Mouse (Mus musculus) kidney, postnatal 0 days (tissue): ENCODE results near the gene Akr1b10. TPM values are rescaled to one million over a fixed set of nuclear protein-coding genes. Genes with fewer than 3 reads are reported as not detected.
A peak's percentile ranks its signal among the peaks of the same experiment; 100 is the strongest.
"Not testable (repeated sequence)": the region's sequence is repeated elsewhere in the genome, so short reads cannot be mapped to it uniquely, and the experiment has no call there.

Experiments
- ATAC-seq: fragments of 200-750 bp; cut with Nextera tagmentation; replicated peaks from 2 replicates; pipeline ENCODE4 v1.8.0; 2017; ENCODE audit warnings: low read depth, moderate number of reproducible peaks, moderate TSS enrichment, moderate library complexity; ENCODE audit not compliant: low FRiP score
- DNase-seq: peaks from one replicate; pipeline ENCODE4 v3.0.0-alpha.2; 2016; ENCODE audit warnings: low spot score
- H3K27ac ChIP-seq: fragments of 300-500 bp; sonication (generic); 2 replicates; pipeline ENCODE4 v1.5.1; 2014; ENCODE audit warnings: mild to moderate bottlenecking
- H3K27me3 ChIP-seq: fragments of 300-500 bp; sonication (generic); 2 replicates; pipeline ENCODE4 v1.6.1; 2014; ENCODE audit warnings: low read length, mixed read lengths; ENCODE audit not compliant: insufficient read depth
- H3K36me3 ChIP-seq: fragments of 300-500 bp; sonication (generic); 2 replicates; pipeline ENCODE4 v1.6.1; 2014; ENCODE audit warnings: low read length, mixed read lengths; ENCODE audit not compliant: insufficient read depth
- H3K4me1 ChIP-seq: fragments of 300-500 bp; sonication (generic); replicated peaks from 2 replicates; pipeline ENCODE4 v1.6.1; 2014; ENCODE audit warnings: antibody characterized with exemption, low read length, mixed read lengths; ENCODE audit not compliant: insufficient read depth
- H3K4me2 ChIP-seq: fragments of 300-500 bp; sonication (generic); 2 replicates; pipeline ENCODE4 v1.6.1; 2014; ENCODE audit warnings: mild to moderate bottlenecking, low read length, moderate library complexity, mixed read lengths
- H3K4me3 ChIP-seq: fragments of 300-500 bp; sonication (generic); replicated peaks from 2 replicates; pipeline ENCODE4 v1.5.1; 2014; ENCODE audit warnings: low read depth, low read length
- H3K9ac ChIP-seq: fragments of 300-500 bp; sonication (generic); 2 replicates; pipeline ENCODE4 v1.6.1; 2014; ENCODE audit warnings: low read depth, low read length
- H3K9me3 ChIP-seq: fragments of 300-500 bp; sonication (generic); replicated peaks from 2 replicates; pipeline ENCODE4 v1.6.1; 2016; ENCODE audit warnings: low read length, inconsistent platforms, mixed read lengths
- CTCF ChIP-seq: IDR thresholded peaks from 2 replicates; pipeline ENCODE4 v1.5.1; 2016; ENCODE audit warnings: antibody characterized with exemption, low read depth, mild to moderate bottlenecking, moderate library complexity
- WGBS: fragments of 180-500 bp; shearing (Covaris S2); extraction: QIAGEN DNeasy Blood & Tissue Kit; methylation state at CpG from one replicate; pipeline ENCODE4 v1.1.7; 2014; 5-methylcytosine and 5-hydroxymethylcytosine counted together
- polyA plus RNA-seq: library from polyadenylated mRNA; unstranded; fragments of >200 nt; fragmentation: Nextera tagmentation; extraction: Ambion mirVana; gene quantifications from 2 replicates; pipeline ENCODE4 v1.2.1, GENCODE M21; 2015

The Akr1b10 gene
- polyA plus RNA-seq, 1 experiment from 2014 or later = 30.6 TPM

DNA sequence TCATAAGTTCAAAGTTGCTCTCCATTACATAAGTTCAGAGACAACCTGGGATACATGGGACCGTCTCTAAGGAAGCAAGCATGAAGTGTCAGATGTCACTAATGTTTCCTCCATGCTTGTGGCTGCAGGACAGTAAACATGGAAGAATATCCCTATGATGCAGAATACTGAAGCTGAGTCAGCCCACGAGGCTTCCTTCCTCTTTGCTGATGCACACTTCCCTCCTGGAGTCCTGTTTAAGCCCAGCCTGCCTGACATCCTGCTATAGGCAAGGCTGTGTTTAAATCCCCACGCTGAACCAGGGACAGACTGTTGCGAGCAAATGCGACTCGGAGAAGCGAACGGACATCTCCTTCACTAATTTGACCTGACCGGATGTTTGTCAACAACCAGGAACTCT is 16.0 kb upstream of the Akr1b10 start:
- ATAC-seq = no peak
- TF ChIP-seq CTCF = no peak
- H3K27ac ChIP-seq = no peak overlapping the region

DNA sequence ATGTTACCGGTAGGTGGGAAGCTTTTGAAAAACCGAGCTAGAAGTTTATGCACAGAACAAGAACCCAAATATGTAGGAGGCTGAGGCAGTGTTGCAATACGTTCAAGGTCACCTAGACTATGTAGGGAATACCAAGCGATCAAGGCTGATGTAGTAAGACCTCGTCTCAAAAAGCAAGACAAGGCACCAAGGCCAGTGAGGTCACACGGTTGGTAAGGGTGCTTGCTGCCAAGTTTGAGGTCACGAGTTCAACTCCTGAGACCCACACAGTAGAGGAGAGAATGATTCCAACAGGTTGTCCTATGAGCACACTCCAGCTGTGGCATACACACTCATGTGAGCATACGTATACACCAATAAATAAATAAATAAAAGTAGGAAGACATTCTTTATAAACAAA is 13.9 kb upstream of the Akr1b10 start:
- no peak overlapping the region for H3K4me2 ChIP-seq
- H3K4me3 ChIP-seq = no peak overlapping the region
- ATAC-seq = no peak
- no peak overlapping the region for H3K27ac ChIP-seq
- H3K4me1 ChIP-seq = no peaks in the 10 kb centered on the region
- H3K9ac ChIP-seq = no peak overlapping the region
- no peak for TF ChIP-seq CTCF
- no peaks in the 10 kb centered on the region for H3K36me3 ChIP-seq
- no peak for DNase-seq
- WGBS = 80% methylated on average over 8 of the region's 8 CpGs
- no peaks in the 10 kb centered on the region for H3K27me3 ChIP-seq
- H3K9me3 ChIP-seq = no peaks in the 10 kb centered on the region

More for the DNA sequence above, 16.0 kb upstream of the Akr1b10 start:
- no peak for DNase-seq
- no peak overlapping the region for H3K4me2 ChIP-seq
- WGBS = 74% methylated on average over 9 of the region's 9 CpGs
- no peaks in the 10 kb centered on the region for H3K27me3 ChIP-seq
- H3K36me3 ChIP-seq = no peaks in the 10 kb centered on the region
- no peaks in the 10 kb centered on the region for H3K9me3 ChIP-seq
- H3K9ac ChIP-seq = no peak overlapping the region
- no peaks in the 10 kb centered on the region for H3K4me1 ChIP-seq
- no peak overlapping the region for H3K4me3 ChIP-seq

DNA sequence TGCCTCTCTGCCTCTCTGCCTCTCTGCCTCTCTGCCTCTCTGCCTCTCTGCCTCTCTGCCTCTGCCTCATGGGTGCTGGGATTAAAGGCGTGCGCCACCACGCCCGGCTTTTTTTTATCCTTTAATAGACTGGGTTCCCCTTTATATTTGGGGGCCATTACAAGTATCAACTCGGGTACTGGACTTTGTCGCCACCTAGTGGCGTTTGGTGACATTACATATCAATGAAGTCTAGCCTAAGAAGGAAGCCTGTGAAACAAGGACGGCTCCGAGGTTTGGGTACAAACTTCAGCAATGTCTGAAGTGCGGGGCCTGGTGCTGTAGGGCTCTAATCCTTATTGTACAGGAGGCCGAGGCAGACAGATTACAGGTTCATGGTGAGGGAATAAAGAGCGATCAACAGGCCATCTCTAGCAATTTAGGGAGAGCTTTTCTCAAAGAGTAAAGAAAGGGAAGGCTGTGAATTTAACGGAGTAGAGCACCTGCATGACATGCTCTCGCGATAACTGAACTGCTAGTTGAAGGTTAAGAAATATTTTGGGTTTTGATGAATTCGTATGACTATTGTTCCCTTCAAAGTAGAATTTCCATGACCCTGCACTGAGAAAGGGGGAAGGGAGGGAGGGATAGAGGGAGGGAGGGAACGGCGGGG is 12.2 kb upstream of the Akr1b10 start:
- Histone ChIP-seq H3K27ac (no peak overlapping the region), H3K4me2 (no peak overlapping the region), H3K27me3 (no peaks in the 10 kb centered on the region), H3K4me1 (no peaks in the 10 kb centered on the region), H3K36me3 (no peaks in the 10 kb centered on the region), H3K9me3 (no peaks in the 10 kb centered on the region), H3K4me3 (no peak overlapping the region), H3K9ac (no peak overlapping the region)
- DNase-seq (peak; percentile 82), ATAC-seq (no peak)
- peak; percentile 82 for TF ChIP-seq CTCF
- WGBS = 23% methylated on average over 18 of the region's 18 CpGs

DNA sequence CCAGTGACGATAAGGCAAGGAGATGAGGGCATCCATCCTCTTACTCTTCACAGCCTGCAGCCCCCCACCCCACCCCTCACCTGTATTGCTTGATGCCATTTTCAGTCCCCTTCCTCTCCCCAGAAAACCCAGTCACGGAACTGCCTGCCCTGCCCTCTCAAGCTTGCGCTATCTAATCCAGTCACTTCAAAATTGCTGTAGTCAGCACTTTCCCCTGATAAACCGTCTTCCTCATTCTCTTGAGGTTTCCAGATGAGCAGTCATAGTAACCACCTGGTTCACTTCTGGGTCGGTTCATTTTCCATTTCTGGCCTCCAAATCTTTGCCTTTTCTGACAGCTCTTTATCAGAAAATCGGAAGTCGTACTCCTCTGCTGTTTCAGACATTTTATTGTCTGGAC is 10.2 kb upstream of the Akr1b10 start:
- H3K4me1 ChIP-seq = no peaks in the 10 kb centered on the region
- H3K4me2 ChIP-seq = no peak overlapping the region
- no peaks in the 10 kb centered on the region for H3K36me3 ChIP-seq
- no peak overlapping the region for H3K4me3 ChIP-seq
- no peak overlapping the region for H3K27ac ChIP-seq
- H3K9ac ChIP-seq = no peak overlapping the region
- DNase-seq = no peak
- no peaks in the 10 kb centered on the region for H3K9me3 ChIP-seq
- H3K27me3 ChIP-seq = no peaks in the 10 kb centered on the region
- 77% methylated on average over 7 of the region's 7 CpGs for WGBS
- TF ChIP-seq CTCF = no peak
- no peak for ATAC-seq

DNA sequence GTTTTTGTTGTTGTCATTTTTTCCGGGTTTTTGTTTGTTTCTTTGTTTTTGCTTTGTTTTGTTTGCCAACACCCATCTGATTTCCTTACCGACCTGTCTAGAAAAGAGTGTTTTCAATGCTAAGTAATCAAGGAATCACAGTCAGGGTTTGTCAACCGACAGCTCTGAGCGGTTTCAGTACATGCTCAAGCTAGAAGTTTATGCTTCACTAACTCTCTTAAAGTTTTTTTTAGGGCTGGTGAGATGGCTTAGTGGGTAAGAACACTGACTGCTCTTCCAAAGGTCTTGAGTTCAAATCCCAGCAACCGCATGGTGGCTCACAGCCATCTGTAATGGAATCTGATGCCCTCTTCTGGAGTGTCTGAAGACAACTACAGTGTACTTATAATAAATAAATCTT is 8.1 kb upstream of the Akr1b10 start:
- WGBS = 73% methylated on average over 5 of the region's 5 CpGs

DNA sequence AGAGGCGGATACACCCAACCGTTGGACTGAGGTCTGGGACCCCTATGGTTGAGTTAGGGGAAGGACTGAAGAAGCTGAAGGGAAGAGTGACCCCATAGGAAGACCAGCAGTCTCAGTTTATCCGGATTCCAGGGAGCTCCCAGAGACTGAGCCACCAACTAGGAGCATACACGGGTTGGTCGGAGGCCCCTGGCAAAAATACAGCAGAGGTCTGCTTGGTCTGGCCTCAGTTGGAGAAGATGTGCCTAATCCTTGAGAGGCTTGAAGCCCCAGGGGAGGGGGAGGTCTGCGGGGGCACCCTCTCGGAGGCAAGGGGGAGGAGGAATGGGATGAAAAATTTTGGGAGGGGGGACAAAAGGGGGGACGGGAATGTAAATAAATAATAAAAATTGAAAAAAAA is 617 bp upstream of the Akr1b10 start:
- DNase-seq (no peak), ATAC-seq (no peak)
- H3K4me2 ChIP-seq = no peak overlapping the region
- no peaks in the 10 kb centered on the region for H3K27me3 ChIP-seq
- H3K4me1 ChIP-seq = no peaks in the 10 kb centered on the region; the same call in 1 of the 2 replicates
- TF ChIP-seq CTCF = no peak
- H3K9ac ChIP-seq = no peak overlapping the region
- H3K4me3 ChIP-seq = no peak overlapping the region
- H3K9me3 ChIP-seq = no peaks in the 10 kb centered on the region
- H3K36me3 ChIP-seq = no peaks in the 10 kb centered on the region
- H3K27ac ChIP-seq = no peak overlapping the region
- 47% methylated on average over 8 of the region's 8 CpGs for WGBS

More for the DNA sequence above, 8.1 kb upstream of the Akr1b10 start:
- DNase-seq, H3K9me3 ChIP-seq, H3K27ac ChIP-seq, H3K4me3 ChIP-seq, ATAC-seq, H3K4me1 ChIP-seq, H3K27me3 ChIP-seq, H3K4me2 ChIP-seq, H3K9ac ChIP-seq, H3K36me3 ChIP-seq: not testable (repeated sequence)
